Mouse (Mus musculus) retina, adult 2 months (tissue): ENCODE data around the gene Ntn3.

Experiments
- DNase-seq: peaks from one replicate; pipeline ENCODE4 v3.0.0-alpha.2; 2012; ENCODE audit warnings: low read depth, low spot score

Ntn3 gene

DNA sequence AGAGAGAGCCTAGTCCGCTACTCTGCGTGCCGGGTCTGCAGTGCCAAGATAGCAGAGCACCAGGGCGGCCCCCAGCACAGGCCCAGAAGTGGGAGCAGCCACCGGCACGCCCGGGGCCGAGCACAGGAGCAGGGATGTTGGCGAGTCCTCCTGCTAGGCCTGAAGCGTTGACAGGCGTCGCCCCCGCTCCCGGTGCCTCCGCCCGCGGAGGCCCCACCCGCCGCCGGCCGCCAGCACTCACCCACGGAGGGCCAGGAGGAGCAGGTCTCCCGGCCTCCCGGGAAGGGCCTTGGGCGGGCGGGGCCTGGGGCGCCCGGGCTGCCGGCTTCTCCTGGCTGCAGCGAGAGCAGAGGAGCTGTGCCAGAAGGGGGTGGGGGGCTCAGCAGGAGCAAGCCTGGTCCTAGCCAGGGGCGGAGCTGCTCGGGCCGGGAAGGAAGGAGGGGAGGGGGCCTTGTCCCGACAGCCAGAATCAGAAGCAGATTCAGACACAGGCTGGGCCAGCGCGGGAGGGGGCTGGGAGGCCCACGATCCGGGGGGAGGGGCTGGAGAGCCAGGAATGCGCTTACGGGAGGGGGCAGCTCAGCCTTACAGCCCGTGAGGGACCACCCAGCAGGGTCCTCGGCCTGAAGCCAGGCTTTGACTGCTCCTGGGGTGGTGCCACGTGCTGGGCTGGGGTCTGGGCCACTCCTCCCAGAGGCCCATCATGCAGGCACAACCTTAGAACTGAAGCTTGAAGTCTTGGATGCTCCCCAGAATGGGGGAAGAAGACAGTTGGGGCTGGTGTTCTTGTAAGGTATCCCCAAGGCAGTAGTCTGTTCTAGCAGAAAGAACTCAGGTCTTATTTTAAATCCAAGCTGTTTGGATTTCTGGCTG lies at the start of gene Ntn3:
Gene Ntn3, minus strand, starts transcription at position 489 of the 873 bp plus-strand sequence.
- DNase-seq = no peak

DNA sequence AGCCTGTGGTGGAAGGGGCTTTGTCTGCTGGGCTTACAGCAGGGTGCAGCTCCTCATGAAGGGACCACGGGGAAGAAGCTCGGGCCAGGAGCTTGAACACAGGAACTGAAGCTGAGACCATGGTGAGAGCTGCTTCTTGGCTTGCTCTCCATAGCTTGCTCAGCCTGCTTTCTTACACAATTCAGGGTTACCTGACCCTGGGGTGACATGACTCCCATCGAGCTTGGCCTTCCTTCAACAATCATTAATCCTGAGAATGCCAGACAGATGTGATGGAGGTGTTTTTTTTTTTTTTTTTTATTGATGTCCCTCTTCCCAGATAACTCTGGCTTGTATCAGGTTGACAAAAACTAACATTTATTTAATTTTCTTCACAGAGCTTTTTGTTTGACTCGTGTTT lies 49.6 kb upstream of the Ntn3 start:
- DNase-seq = no peak

DNA sequence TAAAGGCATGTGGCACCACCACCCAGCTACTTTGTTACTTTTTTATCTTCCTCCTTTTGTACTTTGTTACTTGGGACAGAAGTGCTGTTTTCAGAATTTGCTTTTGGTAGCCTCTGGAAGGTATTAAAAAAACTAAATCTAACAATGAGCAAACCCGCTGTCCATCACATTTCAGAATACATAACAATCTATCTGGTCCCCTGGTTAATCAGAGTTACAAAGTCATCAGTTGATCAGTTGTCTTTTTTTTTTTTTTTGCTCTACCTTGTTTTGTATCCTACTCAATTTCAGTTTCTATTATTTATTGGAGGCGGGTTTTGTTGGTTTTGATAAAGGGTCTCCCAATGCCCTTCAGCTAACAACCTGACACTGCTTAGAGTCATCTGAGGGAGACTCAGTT lies 43.0 kb upstream of the Ntn3 start:
- no peak for DNase-seq

DNA sequence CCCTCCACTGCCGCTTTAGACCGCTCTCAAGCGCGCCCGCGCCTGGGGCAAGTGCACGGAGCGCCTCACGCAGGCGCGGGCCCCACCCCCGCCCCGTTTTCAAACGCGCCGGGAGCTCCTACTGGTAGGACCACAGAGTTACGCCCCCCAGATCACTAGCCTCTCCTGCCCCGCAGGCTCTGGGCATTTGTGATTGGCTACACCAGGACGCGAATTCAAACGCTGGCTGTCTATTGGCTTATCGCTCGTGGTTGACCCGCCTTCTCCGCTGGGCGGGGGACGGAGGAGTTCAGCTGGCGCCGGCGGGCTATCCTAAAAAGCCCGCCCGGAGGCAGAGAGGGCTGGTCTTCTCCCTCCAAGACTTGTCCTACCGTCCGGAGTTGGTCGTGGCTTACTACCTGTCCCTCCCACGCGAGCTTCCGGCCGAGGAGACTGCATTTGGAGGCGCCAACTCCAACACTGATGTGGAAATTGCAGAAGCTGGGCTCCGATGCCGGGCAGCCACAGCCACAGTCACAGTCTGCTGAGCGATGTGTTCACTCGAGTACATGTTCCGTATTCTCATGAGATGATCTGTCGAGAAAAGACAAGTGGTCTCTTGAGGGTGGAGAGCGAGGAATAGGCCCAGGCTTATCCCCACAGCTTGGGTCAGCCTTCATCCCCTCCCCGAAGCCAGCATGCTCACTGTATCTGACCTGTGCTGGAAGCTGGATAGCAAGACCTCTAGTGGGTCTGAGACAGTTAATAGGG lies 42.2 kb upstream of the Ntn3 start, which contains the start of gene Ccnf:
Gene Ccnf, minus strand, starts transcription at position 165 of the 750 bp plus-strand sequence.
- peak; percentile 90 for DNase-seq

DNA sequence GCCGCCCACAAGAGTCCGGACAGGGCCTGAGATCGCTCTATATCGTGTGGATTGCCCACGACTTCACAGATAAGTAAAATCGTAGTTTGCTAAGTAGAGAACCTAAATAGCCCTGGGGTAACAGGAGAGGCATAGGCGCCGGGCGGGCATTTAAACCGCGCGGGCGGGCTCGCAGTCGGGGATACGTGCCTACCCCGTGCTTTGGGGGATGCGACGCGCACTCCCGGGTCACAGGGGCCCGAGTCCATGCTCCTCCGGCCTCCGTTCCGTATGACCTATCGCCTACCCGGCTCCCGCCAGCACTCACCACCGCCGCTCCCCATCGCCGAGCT lies 41.6 kb upstream of the Ntn3 start:
- DNase-seq = no peak

DNA sequence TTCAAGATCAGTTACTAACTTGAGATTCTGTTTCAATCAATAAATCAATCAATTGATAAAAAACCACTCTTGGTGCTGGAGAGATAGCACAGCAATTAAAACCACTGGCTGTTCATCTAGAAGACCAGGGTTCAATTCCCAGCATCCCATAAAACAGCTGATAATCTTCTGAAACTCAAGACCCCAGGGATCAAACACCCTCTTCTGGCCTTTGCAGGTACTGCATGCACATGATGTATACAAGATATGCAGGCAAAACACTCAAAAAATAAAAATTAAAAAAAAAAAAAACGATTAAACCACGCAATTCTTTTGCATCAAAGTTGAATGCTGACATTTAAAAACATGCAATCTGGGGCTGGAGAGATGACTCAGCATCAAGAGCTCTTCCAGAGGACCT lies 39.3 kb upstream of the Ntn3 start:
- DNase-seq = no peak

DNA sequence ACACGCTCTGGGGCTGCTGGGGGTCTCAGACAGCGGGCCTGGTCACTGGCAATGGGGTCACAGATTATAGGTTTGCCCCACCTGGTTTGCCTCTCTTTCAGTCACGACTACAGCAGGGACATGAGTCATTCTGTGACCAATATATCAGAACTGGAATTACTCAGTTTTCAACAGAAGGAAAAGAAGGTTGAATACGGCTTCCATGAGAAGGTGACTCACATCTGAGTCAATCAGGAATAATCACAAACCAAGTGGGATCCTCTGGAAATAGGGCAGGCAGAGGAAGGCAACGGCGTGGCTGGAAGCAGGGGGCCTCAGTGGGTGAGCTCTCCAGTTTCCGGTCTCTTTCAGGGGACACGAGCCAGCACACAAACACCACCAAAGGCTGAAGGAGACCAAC lies 34.7 kb upstream of the Ntn3 start:
- DNase-seq = no peak

DNA sequence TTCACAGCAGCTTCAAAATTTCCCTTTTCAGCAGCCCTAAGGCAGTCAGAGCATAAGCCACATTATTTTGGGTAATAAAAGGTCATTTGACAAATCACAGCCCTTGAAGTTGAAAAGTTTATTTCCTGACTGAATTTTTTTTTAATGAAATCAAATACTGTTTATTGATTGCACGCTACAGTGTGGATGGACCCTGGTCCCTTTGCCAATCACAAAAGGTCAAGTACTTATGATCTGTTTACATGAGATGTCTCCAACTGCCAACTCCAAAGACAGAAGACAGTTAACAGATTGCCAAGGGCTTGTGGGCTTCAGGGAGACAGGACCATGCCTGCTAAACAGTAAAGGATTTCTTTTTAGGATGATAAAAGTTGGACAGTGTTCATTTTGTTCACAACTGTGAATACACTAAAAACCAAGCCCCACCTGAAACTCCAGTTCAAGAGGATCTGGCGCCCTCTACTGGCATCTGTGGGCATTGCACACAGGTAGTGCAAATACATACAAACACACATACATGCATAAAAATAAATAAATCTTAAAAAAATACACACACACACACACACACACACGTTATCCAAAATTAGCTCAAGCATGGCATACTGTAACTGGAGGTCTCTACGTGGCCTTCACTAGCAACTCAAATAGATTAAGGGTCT lies 34.1 kb upstream of the Ntn3 start:
- no peak for DNase-seq

DNA sequence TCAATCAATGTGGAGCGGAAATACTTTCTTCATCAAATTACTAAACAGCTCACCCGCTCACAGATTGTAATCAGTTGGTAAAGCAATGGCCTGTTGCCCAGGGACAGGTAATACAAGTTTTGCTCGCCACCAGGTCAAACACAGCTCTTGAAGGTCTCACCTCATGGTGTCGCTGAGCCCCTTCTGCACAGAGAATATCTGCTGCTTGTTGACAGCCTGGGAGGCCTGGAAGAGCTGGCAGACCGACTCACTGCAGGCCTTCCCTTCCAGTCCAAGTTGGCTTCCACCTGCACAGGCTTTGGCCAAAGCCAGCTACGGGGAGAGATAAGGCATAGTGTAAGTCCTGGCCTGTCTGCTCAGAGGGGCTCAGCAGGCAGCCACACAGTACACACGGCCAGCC lies 27.6 kb upstream of the Ntn3 start:
- DNase-seq = no peak

DNA sequence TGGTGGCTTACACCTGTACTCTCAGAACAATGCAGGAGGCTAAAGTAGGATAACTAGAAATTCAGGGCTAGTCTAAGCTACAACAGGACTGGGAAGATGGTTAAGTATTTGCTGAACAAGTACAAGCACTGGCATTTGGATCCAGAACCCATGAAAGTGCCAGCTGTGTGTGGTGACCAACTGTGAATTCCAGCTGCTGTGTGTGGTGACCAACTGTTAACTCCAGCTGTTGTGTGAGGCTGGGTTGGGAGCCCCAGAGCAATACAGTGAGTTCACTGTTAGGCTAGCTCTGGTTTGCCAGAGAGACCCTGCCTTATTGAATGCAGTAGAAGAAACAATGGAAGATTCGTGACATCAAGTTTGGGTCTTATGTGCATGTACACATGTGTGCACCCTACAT lies 27.1 kb upstream of the Ntn3 start:
- no peak for DNase-seq

DNA sequence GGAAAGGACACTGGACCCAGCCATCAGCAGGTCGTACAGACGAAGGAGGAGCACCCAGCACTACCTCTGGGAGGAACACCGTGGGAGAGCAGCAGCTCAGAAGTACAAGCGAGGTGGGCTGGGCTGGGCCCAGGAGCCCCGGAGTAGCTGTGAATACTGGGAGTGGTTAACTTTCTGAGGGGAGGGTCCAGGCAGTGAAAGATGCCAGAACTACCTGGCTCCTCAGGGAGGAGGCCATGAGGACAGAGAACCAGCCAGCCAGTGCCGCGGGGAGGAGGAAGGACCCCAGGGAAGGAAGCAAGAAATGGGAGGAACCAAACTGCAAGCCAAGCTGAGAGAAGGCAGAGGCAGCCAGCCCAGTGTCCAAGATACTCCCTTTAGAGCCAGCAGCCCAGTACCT lies 18.6 kb upstream of the Ntn3 start:
- DNase-seq = no peak

DNA sequence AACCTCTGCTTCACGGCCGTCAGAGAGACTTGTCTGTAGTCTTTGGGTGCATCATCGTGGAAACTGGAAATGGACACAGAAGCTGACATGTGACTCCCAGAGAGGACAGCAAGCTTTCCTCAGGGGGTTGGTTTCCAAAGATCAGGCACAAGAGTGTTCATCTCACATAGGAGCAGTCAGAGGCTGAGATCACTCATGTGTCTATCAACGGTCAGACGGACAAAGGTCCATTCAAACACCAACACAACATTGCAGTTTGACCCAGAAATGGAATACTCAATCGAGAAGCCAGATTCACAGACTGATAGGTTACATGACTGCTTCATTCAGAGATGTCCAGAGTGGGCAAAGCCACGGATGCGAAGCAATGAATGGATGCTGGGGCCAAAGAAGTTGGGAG lies 17.4 kb upstream of the Ntn3 start:
- no peak for DNase-seq

DNA sequence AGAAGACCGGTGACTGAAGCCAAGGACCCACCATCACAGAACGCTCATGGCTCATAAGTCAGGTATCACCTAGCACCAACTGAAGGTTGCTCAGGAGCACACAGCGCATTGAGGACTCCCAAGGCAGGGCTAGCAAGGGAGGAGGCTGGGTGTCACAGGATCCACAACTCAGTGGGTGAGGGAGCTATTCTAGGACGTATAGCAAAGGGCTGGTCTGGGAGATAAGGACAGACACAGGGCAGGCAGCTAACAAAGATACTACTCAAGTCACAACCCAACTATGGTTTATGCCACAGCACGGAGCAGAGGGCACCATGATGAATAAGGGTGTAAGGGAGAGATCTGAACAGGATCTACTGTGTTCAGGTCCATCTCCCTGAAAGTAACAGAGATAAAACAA lies 16.5 kb upstream of the Ntn3 start:
- DNase-seq = no peak

DNA sequence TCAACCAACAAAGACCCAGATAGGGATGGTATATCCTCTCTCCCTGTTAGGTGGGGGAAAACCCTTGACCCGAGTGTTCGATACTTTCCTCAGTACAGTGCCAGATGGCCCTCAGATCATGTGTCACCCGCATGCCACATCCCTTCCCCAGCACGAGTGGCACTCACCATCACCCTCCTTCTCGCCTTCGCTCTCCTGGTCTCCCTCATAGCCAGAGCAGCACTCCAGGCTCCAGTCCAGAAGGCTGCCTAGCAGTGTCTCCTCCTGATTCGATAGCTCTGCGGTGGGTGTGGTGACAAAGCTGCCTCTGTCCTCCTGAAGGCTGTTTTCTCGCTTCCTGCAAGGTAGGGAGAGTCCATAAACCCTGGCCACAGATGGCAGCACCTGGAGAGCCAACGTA lies 15.4 kb upstream of the Ntn3 start:
- no peak for DNase-seq

DNA sequence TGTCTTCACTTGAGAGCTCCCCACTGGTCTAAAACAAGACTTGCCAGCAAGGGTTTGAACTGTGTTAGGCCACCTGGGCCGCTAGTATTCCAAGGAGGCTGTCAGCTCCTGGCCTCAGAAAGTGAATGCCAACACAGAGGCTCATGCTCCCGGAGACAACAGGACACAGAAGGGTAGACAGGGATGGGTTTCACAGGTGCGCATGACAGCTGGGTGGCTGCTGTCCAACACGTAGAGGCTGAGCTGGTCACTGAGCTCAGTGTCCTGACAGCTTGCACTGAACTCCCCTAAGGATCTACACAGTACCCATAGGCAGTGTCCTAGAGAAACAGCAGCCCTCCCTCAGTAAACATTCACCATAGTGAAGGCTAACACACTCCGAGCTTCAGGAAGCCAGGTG lies 14.2 kb upstream of the Ntn3 start:
- DNase-seq = no peak

DNA sequence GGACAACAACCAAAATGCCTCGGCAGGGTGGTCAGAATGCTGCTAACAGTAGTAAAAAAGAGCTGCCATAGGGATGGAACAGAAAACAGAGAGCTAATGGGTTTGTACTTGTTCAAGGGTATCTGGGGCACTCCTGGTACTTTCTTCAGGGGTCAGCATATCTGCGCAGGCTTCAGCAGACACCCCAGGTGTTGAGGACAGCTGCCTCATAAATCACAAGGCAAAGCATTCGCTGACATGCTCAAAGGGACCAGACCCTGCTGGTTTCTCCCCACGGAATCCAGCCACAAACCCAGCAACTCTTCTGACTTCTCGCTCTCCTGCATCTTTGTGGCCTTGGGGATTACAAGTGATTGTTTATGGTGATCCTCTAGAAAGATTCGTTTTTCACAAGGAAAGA lies 13.3 kb upstream of the Ntn3 start:
- no peak for DNase-seq

DNA sequence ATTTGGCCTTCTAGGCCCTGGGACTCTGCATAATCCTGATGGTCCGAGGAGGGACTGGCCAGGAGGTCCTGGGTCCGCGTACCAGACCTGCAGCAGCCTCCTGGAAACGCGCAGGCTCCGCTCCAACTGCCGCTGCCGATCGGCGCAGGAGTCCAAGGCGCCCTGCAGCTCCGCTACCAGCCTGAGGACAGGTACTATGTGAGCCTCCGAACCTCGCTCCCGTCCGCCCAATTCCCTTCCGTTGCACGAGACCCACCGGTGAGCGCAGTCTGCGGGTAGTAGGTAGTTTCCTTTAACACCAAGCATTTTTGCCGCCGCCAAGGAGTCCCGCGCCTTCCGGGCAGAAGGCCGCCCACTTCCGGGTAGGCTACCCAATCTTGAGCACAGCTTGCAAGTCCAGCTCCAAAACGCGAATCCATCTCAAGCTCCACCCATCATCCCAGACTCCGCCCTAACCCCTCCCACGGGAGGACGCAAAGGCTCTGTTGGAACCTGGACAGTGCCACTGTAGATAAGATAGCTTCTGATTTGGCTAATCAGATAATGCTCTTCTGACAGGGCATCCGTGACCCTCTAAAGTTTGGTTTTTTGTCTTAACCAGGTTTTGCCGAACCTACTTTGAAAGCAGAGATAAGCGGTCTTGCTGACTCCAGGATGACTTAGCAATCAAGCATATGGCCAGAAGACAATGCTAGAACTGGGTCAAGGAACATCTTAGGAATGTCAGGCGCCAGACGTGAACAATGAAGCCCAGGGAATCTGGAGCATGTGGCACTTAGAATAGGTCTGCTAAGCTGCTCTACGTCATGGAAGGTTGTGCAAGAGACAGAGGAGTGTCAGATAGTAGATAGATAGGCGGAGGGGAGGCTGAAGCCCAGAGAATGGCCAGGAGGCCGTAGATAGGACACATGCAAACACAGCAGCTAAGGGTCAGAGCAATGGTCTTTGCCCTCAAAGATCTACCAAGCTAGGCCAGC lies 11.4 kb upstream of the Ntn3 start, which contains the start of gene Tedc2:
Gene Tedc2, minus strand, starts transcription at position 417 of the 977 bp plus-strand sequence.
- DNase-seq = peak; percentile 77

DNA sequence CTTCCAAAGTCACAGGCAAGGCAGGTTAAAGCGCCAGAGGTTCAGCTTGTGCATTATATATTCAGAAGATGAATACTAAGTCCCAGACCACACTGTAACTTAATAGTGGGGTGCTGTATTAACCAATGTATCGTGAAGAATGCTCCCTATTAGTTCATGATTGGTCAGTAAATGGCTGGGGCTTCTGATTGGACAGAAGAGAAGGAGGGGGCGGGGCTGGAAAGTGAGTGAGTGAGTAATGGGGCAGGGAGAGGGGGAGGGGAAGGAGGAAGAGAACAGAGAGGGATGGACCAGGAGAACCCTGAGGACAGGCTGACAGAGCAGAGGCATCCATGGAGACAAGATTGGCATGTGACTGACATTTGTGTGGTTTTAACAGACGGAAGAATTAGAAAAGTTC lies 7.5 kb upstream of the Ntn3 start:
- no peak for DNase-seq

DNA sequence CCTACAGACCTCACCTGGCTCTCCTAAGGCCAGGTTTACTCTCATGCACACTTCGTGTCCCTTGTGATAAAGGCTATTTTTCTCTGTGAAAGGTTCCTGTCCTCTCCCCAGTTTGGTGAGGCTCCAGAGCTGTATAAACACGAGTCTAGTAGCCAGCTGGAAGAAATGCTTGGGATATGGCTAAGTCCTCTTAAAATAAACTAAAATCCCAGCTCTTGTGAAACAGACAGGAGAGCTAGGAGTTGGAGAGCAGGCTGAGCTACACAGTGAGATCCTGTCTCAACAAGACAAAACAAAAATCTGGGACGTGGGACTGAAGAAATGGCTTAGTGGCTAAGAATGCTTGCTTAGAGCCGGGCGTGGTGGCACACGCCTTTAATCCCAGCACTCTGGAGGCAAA lies 3.9 kb upstream of the Ntn3 start:
- DNase-seq = no peak

DNA sequence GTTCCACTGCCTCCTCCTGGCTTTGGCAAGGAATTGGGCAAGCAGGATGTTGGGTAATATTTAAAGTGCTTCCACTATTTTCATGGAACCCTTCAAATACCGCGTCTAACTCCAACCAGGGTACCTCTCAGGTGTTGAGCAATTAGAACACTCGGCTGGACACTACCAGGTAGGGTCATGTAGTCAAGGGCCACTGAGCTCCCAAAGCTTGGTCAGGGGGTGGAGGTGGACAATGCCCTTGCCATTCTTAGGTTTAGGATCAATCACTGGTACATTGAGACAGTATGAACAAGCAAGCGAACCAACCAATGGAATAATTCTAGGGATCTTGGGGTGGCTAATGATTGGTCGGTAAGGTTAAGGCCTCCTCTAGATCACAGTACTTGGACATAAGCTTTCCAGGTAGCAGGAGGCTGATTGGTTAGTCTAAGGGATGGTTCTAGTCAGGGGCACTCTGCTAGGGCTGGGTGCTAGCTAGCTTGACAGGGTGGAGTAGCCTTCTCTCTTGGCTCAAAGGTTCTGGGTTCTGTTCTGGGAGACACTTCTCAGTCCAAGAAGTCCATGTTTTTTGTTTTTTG lies 3.2 kb upstream of the Ntn3 start:
- DNase-seq = no peak
